Mouse (Mus musculus) spleen, adult 2 months (tissue): Measurements from ENCODE around the gene Ccl22. TPM values are rescaled to one million over a fixed set of nuclear protein-coding genes. Genes with fewer than 3 reads are reported as not detected.
A peak's percentile ranks its signal among the peaks of the same experiment; 100 is the strongest.

ENCODE experiments used
- DNase-seq, 2 experiments: peaks; one replicate each; pipeline versions ENCODE4 v3.0.0 to v3.0.0-alpha.2; 2012 to 2021; ENCODE audit warnings: low spot score in 2 of 2, low read depth in 1 of 2
- H3K27ac ChIP-seq: fragments of 200-500 bp; 2 replicates; pipeline ENCODE4 v1.5.1; 2012; ENCODE audit warnings: low read length, inconsistent platforms; ENCODE audit not compliant: insufficient read depth
- H3K27me3 ChIP-seq: fragments of 200-500 bp; 2 replicates; pipeline ENCODE4 v1.6.1; 2012; ENCODE audit warnings: mild to moderate bottlenecking, moderate library complexity, low read length, inconsistent platforms; ENCODE audit not compliant: control insufficient read depth, insufficient read depth
- H3K36me3 ChIP-seq: fragments of 200-500 bp; 2 replicates; pipeline ENCODE4 v1.6.1; 2012; ENCODE audit warnings: mild to moderate bottlenecking, low read length, inconsistent platforms; ENCODE audit not compliant: control insufficient read depth, insufficient read depth
- H3K4me1 ChIP-seq: fragments of 200-500 bp; 2 replicates; pipeline ENCODE4 v1.6.1; 2011; ENCODE audit warnings: inconsistent platforms; ENCODE audit not compliant: control insufficient read depth, insufficient read depth, insufficient read length
- H3K4me3 ChIP-seq: fragments of 200-500 bp; 2 replicates; pipeline ENCODE4 v1.5.1; 2011; ENCODE audit warnings: mild to moderate bottlenecking, inconsistent platforms; ENCODE audit not compliant: insufficient read depth, insufficient read length; ENCODE audit errors: extremely low read depth
- CTCF ChIP-seq: fragments of 200-500 bp; IDR thresholded peaks from 2 replicates; pipeline ENCODE4 v1.5.1; 2011; ENCODE audit warnings: mild to moderate bottlenecking, inconsistent platforms; ENCODE audit not compliant: insufficient read depth, insufficient read length, insufficient replicate concordance; ENCODE audit errors: extremely low read depth
- POLR2A ChIP-seq: fragments of 200-500 bp; IDR thresholded peaks from 2 replicates; pipeline ENCODE4 v1.6.1; 2011; ENCODE audit warnings: low read depth, low read length, inconsistent platforms
- WGBS: fragments of 180-500 bp; shearing (Covaris S2); methylation state at CpG from one replicate; pipeline ENCODE4 v1.1.7; 2018; 5-methylcytosine and 5-hydroxymethylcytosine counted together
- polyA plus RNA-seq: library from polyadenylated mRNA; depleted of rRNA; stranded (reverse); fragments of >200 nt; gene quantifications from 2 replicates; pipeline ENCODE4 v1.2.3, GENCODE M21; 2012

Ccl22 gene
- polyA plus RNA-seq, 1 experiment, result 5.8 TPM

GRCm38 (mm10) chr8:94702844-94703813 is 42.3 kb upstream of the Ccl22 start:
- under 1% methylated on average over 35 of the region's 35 CpGs for WGBS
- TF ChIP-seq POLR2A (no peak), CTCF (peak; percentile 81; the same call in 1 of the 2 replicates)
- no peaks in the 10 kb centered on the region for H3K4me1 ChIP-seq
- no peaks in the 10 kb centered on the region for H3K36me3 ChIP-seq
- H3K4me3 ChIP-seq, result peak overlapping the region; percentile 65
- H3K27me3 ChIP-seq, result no peaks in the 10 kb centered on the region
- peak; percentile 63 to 79 for DNase-seq
- peak overlapping the region; percentile 33 for H3K27ac ChIP-seq

- Histone ChIP-seq H3K27ac (no peak overlapping the region), H3K27me3 (no peaks in the 10 kb centered on the region), H3K4me1 (no peaks in the 10 kb centered on the region), H3K4me3 (peak overlapping the region; percentile 57), H3K36me3 (no peaks in the 10 kb centered on the region)
- TF ChIP-seq POLR2A (no peak), CTCF (peak; percentile 87; the same call in 1 of the 2 replicates)
- DNase-seq, result peak; percentile 93 to 96
- under 1% methylated on average over 35 of the region's 35 CpGs for WGBS
Observed at GRCm38 (mm10) chr8:94703972-94704668, 41.3 kb upstream of the Ccl22 start.

- H3K36me3 ChIP-seq, result no peaks in the 10 kb centered on the region
- DNase-seq, result no peak
- H3K27ac ChIP-seq, result no peak overlapping the region
- H3K4me1 ChIP-seq, result no peaks in the 10 kb centered on the region
- 8% methylated on average over 9 of the region's 9 CpGs for WGBS
- TF ChIP-seq POLR2A (no peak), CTCF (no peak)
- peak overlapping the region; percentile 57 for H3K4me3 ChIP-seq
- no peaks in the 10 kb centered on the region for H3K27me3 ChIP-seq
Observed at GRCm38 (mm10) chr8:94704669-94704984, 40.8 kb upstream of the Ccl22 start.

- H3K4me3 ChIP-seq, result no peak overlapping the region
- H3K36me3 ChIP-seq, result no peaks in the 10 kb centered on the region
- no peak overlapping the region for H3K27ac ChIP-seq
- no peak for TF ChIP-seq CTCF
- TF ChIP-seq POLR2A, result no peak
- H3K4me1 ChIP-seq, result no peaks in the 10 kb centered on the region
- whole genome bisulfite sequencing, result 87% methylated on average over 10 of the region's 10 CpGs
- DNase-seq, result no peak
- no peaks in the 10 kb centered on the region for H3K27me3 ChIP-seq
Observed at GRCm38 (mm10) chr8:94705581-94706245, 39.7 kb upstream of the Ccl22 start.

- Histone ChIP-seq H3K27me3 (no peaks in the 10 kb centered on the region), H3K4me3 (no peak overlapping the region), H3K36me3 (no peaks in the 10 kb centered on the region), H3K4me1 (no peaks in the 10 kb centered on the region; the same call in 1 of the 2 replicates), H3K27ac (no peak overlapping the region)
- TF ChIP-seq CTCF, result no peak
- no peak for TF ChIP-seq POLR2A
- no peak for DNase-seq
- WGBS, result 87% methylated on average over 9 of the region's 9 CpGs
Observed at GRCm38 (mm10) chr8:94706732-94707395, 38.5 kb upstream of the Ccl22 start.

DNA sequence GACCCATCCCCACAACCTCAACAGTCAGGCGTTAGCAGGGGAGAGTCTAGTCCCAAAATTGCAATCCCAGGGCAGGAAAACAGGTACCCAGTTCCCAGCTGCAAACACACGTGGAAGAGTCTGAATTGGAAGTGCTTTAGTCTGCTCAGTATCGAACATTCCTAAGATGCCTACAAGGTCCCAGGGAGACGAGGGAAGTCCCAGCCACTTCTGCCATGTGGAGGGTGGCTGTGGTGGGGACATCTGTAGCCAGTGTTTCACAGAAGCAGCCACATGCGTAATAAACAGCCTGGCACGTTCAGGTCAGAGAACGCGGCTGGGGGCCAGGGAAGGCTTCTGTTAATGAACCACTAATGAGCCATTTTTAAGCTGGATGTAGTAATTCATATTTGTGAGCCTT is 35.1 kb upstream of the Ccl22 start:
- TF ChIP-seq POLR2A (no peak), CTCF (no peak)
- Histone ChIP-seq H3K4me3 (no peak overlapping the region), H3K27ac (no peak overlapping the region), H3K27me3 (no peaks in the 10 kb centered on the region), H3K36me3 (no peaks in the 10 kb centered on the region), H3K4me1 (no peaks in the 10 kb centered on the region; the same call in 1 of the 2 replicates)
- no peak for DNase-seq
- 75% methylated on average over 8 of the region's 8 CpGs for WGBS
